Mouse (Mus musculus) neutrophil, adult 83 days (primary cell): ENCODE results near the gene Snx18. TPM values are rescaled to one million over a fixed set of nuclear protein-coding genes. Genes with fewer than 3 reads are reported as not detected.

Experiments
- total RNA-seq, 2 experiments: library from RNA; stranded (reverse); gene quantifications; one replicate each; pipeline ENCODE4 v1.2.4; 2023

Snx18 gene
- 10 to 100 TPM; 77.6 to 94.5 TPM for total RNA-seq

DNA sequence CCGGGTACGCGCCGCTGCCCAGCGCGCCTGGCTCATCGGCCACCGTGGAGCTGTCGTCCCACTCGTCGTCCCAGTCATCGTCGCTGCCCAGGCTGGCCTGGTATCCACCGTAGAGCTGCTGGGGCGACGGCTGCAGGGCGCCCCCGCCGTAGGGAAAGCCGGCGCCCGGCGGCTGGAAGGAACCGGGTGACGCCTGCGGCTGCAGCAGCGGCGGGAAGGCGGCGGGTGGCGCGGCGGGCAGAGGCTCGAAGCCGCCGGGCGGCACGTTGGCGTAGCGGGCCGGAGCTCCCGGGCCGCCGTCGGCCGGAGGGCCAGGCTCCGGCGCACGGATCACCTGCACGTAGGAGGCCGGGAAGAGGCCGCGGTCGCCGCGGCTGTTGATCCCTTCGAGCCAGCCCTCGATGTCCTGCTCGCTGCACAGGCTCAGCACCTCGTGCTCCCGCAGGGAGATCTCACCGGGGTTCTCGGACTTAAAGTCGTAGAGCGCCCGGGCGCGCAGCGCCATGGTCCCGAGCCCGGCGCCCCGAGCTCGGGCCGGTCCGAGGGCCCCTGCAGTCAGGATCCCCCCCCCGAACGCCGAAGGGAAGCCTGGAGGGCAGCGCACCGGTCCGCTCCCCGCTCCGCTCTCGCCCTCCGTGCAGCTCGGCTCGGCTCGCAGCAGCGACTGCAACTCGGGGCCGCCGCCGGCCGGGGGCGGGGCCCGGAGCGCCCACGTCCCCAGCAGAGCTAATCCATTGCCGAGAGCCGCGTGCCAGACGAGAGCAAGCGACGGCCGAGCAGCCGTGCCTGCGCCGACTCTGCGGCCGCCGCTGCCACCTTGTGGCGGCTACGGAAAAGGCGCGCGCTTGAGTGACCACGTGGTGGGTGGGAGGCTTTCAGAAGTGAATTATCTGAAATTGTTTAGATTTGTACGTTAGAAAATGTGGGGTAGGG is at the start of gene Snx18:
Gene Snx18, minus strand, starts transcription at position 674 of the 933 bp plus-strand sequence.

DNA sequence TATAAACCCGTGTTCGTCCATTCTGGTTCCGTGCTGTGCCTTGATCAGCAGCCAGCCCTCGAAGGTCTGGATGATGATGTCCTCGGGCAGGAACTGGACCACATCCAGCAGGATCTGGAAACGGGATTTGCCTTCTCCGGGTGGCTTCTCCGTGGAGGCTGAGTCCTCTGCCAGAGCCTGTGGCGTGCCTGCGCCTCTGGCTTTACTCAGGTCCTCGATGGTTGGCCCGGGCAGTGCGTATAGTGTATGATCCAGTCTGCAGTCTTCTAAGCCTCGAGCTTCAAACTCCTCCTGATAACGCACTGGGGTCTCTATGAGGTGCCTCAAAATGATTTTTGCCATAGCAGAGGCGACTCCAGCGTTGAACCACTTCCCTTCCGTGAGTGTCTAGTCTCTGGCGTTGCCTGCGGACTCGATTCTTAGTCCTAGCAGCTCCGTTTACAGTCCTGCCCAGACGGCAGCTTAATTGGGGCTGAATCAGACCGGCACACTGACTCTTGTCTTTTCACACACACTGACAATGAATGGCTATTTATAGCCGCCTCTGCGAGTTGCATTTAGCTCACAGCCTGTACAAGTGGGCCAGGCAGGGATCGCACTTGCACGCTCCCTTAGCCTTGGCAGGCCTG is 44.9 kb upstream of the Snx18 start, which contains the start of gene Hspb3:
Gene Hspb3, minus strand, starts transcription at position 526 of the 629 bp plus-strand sequence.

Other genes starting within 250 kb of the Snx18 start
- not detected for gene Hspb3, start 45.1 kb upstream of the Snx18 start, total RNA-seq
- 10 to 100 TPM; 12.4 to 13.9 TPM for gene Arl15, start 175.9 kb upstream of the Snx18 start, total RNA-seq